Mouse (Mus musculus) MEL (cell line): ENCODE data around the gene Arhgef3. TPM values are rescaled to one million over a fixed set of nuclear protein-coding genes. Genes with fewer than 3 reads are reported as not detected.

Source experiments
- DNase-seq: peaks from one replicate; pipeline ENCODE4 v3.0.0; 2011; ENCODE audit warnings: low read depth, low spot score
- H3K27ac ChIP-seq: 2 replicates; pipeline ENCODE4 v1.5.1; 2012; ENCODE audit warnings: low read depth, mild to moderate bottlenecking, control low read depth, low read length, moderate library complexity; ENCODE audit not compliant: control insufficient read depth
- H3K27me3 ChIP-seq, 2 experiments: fragments of 150-350 bp in 1 of 2; sonication (generic) in 1 of 2; 2 replicates each; pipeline ENCODE4 v1.6.1; 2012; ENCODE audit warnings: low read length in 2 of 2, mild to moderate bottlenecking in 2 of 2, improper control_type of control experiment in 1 of 2, moderate library complexity in 1 of 2; ENCODE audit not compliant: insufficient read depth in 2 of 2, control insufficient read depth in 1 of 2
- H3K36me3 ChIP-seq, 2 experiments: 2 replicates each; pipeline ENCODE4 v1.6.1; 2012 to 2014; ENCODE audit warnings: low read length in 2 of 2, improper control_type of control experiment in 1 of 2, inconsistent platforms in 1 of 2, mild to moderate bottlenecking in 1 of 2; ENCODE audit not compliant: insufficient read depth in 2 of 2, control insufficient read depth in 1 of 2
- H3K4me1 ChIP-seq, 2 experiments: fragments of 150-350 bp in 1 of 2; sonication (generic) in 1 of 2; 2 replicates each; pipeline ENCODE4 v1.6.1; 2012; ENCODE audit warnings: low read length in 2 of 2, improper control_type of control experiment in 1 of 2, mild to moderate bottlenecking in 1 of 2; ENCODE audit not compliant: insufficient read depth in 2 of 2, control insufficient read depth in 1 of 2
- H3K4me3 ChIP-seq, 2 experiments: fragments of 150-350 bp in 1 of 2; sonication (generic) in 1 of 2; 2 replicates each; pipeline ENCODE4 v1.5.1; 2012; ENCODE audit warnings: low read depth in 2 of 2, low read length in 2 of 2, mild to moderate bottlenecking in 2 of 2, moderate library complexity in 2 of 2, control low read depth in 1 of 2, improper control_type of control experiment in 1 of 2; ENCODE audit not compliant: control insufficient read depth in 1 of 2, insufficient read depth in 1 of 2
- H3K79me2 ChIP-seq: 2 replicates; pipeline ENCODE4 v1.6.1; 2012; ENCODE audit warnings: mild to moderate bottlenecking, low read length, moderate library complexity; ENCODE audit not compliant: control insufficient read depth, poor library complexity, insufficient read depth
- H3K9ac ChIP-seq: 2 replicates; pipeline ENCODE4 v1.6.1; 2012; ENCODE audit warnings: low read depth, mild to moderate bottlenecking, control low read depth, low read length, moderate library complexity; ENCODE audit not compliant: control insufficient read depth, poor library complexity, severe bottlenecking
- H3K9me3 ChIP-seq: fragments of 150-350 bp; sonication (generic); replicated peaks from 2 replicates; pipeline ENCODE4 v1.6.1; 2012; ENCODE audit warnings: mild to moderate bottlenecking, low read length, improper control_type of control experiment, moderate library complexity; ENCODE audit not compliant: insufficient read depth
- BHLHE40 ChIP-seq: IDR thresholded peaks from 2 replicates; pipeline ENCODE4 v1.6.1; 2012; ENCODE audit warnings: low read depth, mild to moderate bottlenecking, inconsistent platforms, low read length, improper control_type of control experiment, borderline replicate concordance
- CHD1 ChIP-seq: IDR thresholded peaks from 2 replicates; pipeline ENCODE4 v1.6.1; 2012; ENCODE audit warnings: low read depth, mild to moderate bottlenecking, inconsistent platforms, low read length, improper control_type of control experiment
- E2F4 ChIP-seq: IDR thresholded peaks from 2 replicates; pipeline ENCODE4 v1.6.1; 2011; ENCODE audit warnings: low read depth, low read length, improper control_type of control experiment, borderline replicate concordance
- EP300 ChIP-seq, 2 experiments: IDR thresholded peaks; 2 replicates each; pipeline ENCODE4 v1.6.1; 2011; ENCODE audit warnings: improper control_type of control experiment in 2 of 2, low read length in 2 of 2, low read depth in 1 of 2, mild to moderate bottlenecking in 1 of 2
- ETS1 ChIP-seq: IDR thresholded peaks from 2 replicates; pipeline ENCODE4 v1.6.1; 2012; ENCODE audit warnings: low read depth, mild to moderate bottlenecking, inconsistent platforms, low read length, improper control_type of control experiment, moderate library complexity
- GABPA ChIP-seq: IDR thresholded peaks from 2 replicates; pipeline ENCODE4 v1.6.1; 2012; ENCODE audit warnings: low read depth, mild to moderate bottlenecking, inconsistent platforms, low read length, improper control_type of control experiment, moderate library complexity
- GATA1 ChIP-seq: IDR thresholded peaks from 2 replicates; pipeline ENCODE4 v1.6.1; 2011; ENCODE audit warnings: low read depth, low read length, improper control_type of control experiment
- HCFC1 ChIP-seq: IDR thresholded peaks from 2 replicates; pipeline ENCODE4 v1.6.1; 2012; ENCODE audit warnings: low read depth, mild to moderate bottlenecking, inconsistent platforms, low read length, improper control_type of control experiment, moderate library complexity
- KAT2A ChIP-seq: conservative IDR thresholded peaks from 2 replicates; pipeline ENCODE4 v1.6.1; 2012; ENCODE audit warnings: low read depth, low read length, improper control_type of control experiment, inconsistent platforms
- MAFK ChIP-seq: IDR thresholded peaks from 2 replicates; pipeline ENCODE4 v1.6.1; 2011; ENCODE audit warnings: low read depth, mild to moderate bottlenecking, low read length, improper control_type of control experiment, borderline replicate concordance
- MAZ ChIP-seq: IDR thresholded peaks from 2 replicates; pipeline ENCODE4 v1.6.1; 2012; ENCODE audit warnings: low read depth, mild to moderate bottlenecking, inconsistent platforms, low read length, improper control_type of control experiment
- MEF2A ChIP-seq: IDR thresholded peaks from 2 replicates; pipeline ENCODE4 v1.6.1; 2014; ENCODE audit warnings: low read depth, mild to moderate bottlenecking, inconsistent platforms, low read length, improper control_type of control experiment; ENCODE audit not compliant: poor library complexity, insufficient replicate concordance, severe bottlenecking; ENCODE audit errors: extremely low read depth
- MYB ChIP-seq: IDR thresholded peaks from 2 replicates; pipeline ENCODE4 v1.6.1; 2011; ENCODE audit warnings: mild to moderate bottlenecking, low read depth, low read length, improper control_type of control experiment
- POLR2AphosphoS2 ChIP-seq: IDR thresholded peaks from 2 replicates; pipeline ENCODE4 v1.6.1; 2011; ENCODE audit warnings: low read length, improper control_type of control experiment
- POLR2AphosphoS5 ChIP-seq: IDR thresholded peaks from 2 replicates; pipeline ENCODE4 v1.6.1; 2012; ENCODE audit warnings: low read depth, borderline replicate concordance, mild to moderate bottlenecking, inconsistent platforms, low read length, moderate library complexity, mixed read lengths
- RAD21 ChIP-seq: IDR thresholded peaks from 2 replicates; pipeline ENCODE4 v1.6.1; 2011; ENCODE audit warnings: mild to moderate bottlenecking, low read depth, low read length, improper control_type of control experiment
- RCOR1 ChIP-seq: IDR thresholded peaks from 2 replicates; pipeline ENCODE4 v1.6.1; 2012; ENCODE audit warnings: low read depth, mild to moderate bottlenecking, inconsistent platforms, low read length, improper control_type of control experiment
- SIN3A ChIP-seq: IDR thresholded peaks from 2 replicates; pipeline ENCODE4 v1.6.1; 2012; ENCODE audit warnings: low read length, improper control_type of control experiment, inconsistent platforms
- TAL1 ChIP-seq: IDR thresholded peaks from 2 replicates; pipeline ENCODE4 v1.6.1; 2012; ENCODE audit warnings: mild to moderate bottlenecking, inconsistent platforms, low read length, moderate library complexity, mixed read lengths
- UBTF ChIP-seq: IDR thresholded peaks from 2 replicates; pipeline ENCODE4 v1.6.1; 2012; ENCODE audit warnings: low read depth, mild to moderate bottlenecking, inconsistent platforms, low read length, improper control_type of control experiment, moderate library complexity, borderline replicate concordance; ENCODE audit not compliant: insufficient read depth
- USF1 ChIP-seq: IDR thresholded peaks from 2 replicates; pipeline ENCODE4 v1.6.1; 2014; ENCODE audit warnings: low read depth, mild to moderate bottlenecking, inconsistent platforms, low read length, improper control_type of control experiment, moderate library complexity
- ZC3H11A ChIP-seq: IDR thresholded peaks from 2 replicates; pipeline ENCODE4 v1.6.1; 2012; ENCODE audit warnings: low read depth, mild to moderate bottlenecking, inconsistent platforms, low read length, improper control_type of control experiment
- ZKSCAN1 ChIP-seq: IDR thresholded peaks from 2 replicates; pipeline ENCODE4 v1.6.1; 2012; ENCODE audit warnings: low read depth, mild to moderate bottlenecking, inconsistent platforms, low read length, improper control_type of control experiment, moderate library complexity
- ZMIZ1 ChIP-seq: IDR thresholded peaks from 2 replicates; pipeline ENCODE4 v1.6.1; 2012; ENCODE audit warnings: low read depth, mild to moderate bottlenecking, inconsistent platforms, low read length, improper control_type of control experiment, moderate library complexity
- polyA plus RNA-seq, 2 experiments: library from polyadenylated mRNA; stranded (reverse) in 1 of 2; unstranded in 1 of 2; fragments of >175 nt in 1 of 2; fragments of >200 nt in 1 of 2; gene quantifications; 2 replicates each; pipeline versions ENCODE4 v1.2.1 to v1.2.4; 2012; ENCODE audit warnings: low replicate concordance in 2 of 2, low read depth in 1 of 2; ENCODE audit not compliant: insufficient read length in 2 of 2, insufficient read depth in 1 of 2, missing spikeins in 1 of 2
- total RNA-seq: library from RNA; depleted of rRNA; stranded (reverse); fragments of 300-350 nt; gene quantifications from 2 replicates; pipeline ENCODE4 v1.2.3, GENCODE M21; 2012

The Arhgef3 gene
- total and polyA plus RNA-seq, 3 experiments, result 2.1 to 2.7 TPM; not detected in 1

DNA sequence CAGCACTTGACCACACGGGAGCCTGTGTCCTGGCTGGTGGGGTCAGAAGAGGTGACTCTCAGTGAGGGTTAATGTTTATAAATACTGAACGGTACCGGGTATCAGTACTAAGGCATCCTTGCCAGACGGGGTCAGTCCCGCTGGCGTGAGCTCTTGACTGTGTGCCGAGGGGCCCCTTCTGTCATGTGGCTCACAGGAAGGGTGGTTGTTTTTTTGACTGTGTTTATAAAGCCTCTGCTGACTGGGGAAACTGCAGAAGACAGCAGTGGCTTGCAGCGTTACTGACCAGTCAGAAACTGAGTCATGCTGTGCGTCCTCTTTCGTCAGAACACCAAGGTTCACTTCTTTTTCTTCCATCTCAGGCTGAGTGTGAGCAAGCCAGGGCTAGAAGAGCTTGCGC lies 67.4 kb downstream of the Arhgef3 start:
- Histone ChIP-seq H3K27me3 (no peaks in the 10 kb centered on the region), H3K4me1 (no peaks in the 10 kb centered on the region), H3K4me3 (no peak overlapping the region), H3K9ac (no peak overlapping the region), H3K27ac (no peak overlapping the region), H3K36me3 (no peaks in the 10 kb centered on the region), H3K9me3 (no peaks in the 10 kb centered on the region), H3K79me2 (no peaks in the 10 kb centered on the region)
- TF ChIP-seq ETS1, result no peak
- no peak for TF ChIP-seq POLR2AphosphoS5
- TF ChIP-seq POLR2AphosphoS2, result no peak
- no peak for TF ChIP-seq GABPA
- no peak for TF ChIP-seq TAL1
- TF ChIP-seq BHLHE40, result no peak
- TF ChIP-seq E2F4, result no peak
- TF ChIP-seq EP300 (IDR thresholded peaks at IDR 0.05; ENCODE audit: low read depth in 1 of 2, low read length in 2 of 2), result no peak
- TF ChIP-seq ZC3H11A, result no peak
- no peak for TF ChIP-seq MAFK
- DNase-seq, result no peak

DNA sequence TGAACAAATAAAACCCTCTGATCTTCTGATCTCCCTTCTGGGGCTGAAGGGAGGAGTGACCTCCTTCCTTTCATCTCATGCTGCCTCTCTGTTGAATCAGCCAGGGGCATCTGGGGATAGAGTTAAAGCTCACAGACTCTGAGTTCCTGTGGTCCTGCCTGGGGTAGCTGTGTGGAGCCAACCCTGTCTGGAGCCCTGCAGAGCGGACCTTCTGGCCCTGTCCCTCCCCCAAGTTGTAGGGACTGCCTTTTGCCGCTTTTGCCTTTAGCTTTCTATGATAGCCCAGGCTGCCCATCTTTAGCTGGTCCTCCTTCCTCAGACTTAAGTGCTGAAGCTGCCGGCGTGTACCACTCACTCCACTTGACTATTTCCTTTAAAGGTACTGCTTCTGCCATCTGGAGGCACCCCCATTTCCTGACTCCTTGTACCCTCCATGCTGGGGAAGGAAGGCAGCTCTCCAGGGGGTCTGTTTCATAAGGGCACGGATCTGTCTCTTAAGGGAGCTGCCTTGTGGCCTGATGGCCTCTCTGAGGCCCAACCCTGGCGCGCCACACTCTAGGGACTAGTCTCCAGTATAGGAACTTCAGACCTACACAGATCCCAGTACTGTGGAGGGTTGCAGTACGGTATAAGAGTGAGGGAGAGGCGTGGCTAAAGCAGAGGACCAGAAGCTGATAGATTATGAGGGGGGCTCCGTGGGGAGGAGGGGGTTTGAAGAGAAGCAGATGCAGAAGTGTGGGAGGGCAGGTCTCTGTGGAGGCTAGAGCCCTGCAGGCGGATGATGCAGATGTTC lies 68.1 kb downstream of the Arhgef3 start:
- no peak for DNase-seq
- no peaks in the 10 kb centered on the region for H3K4me1 ChIP-seq
- H3K27me3 ChIP-seq, result no peaks in the 10 kb centered on the region
- no peak overlapping the region for H3K27ac ChIP-seq
- TF ChIP-seq POLR2AphosphoS2 (no peak), ZKSCAN1 (no peak), ZMIZ1 (no peak), E2F4 (no peak), MYB (no peak), KAT2A (no peak), ZC3H11A (no peak), TAL1 (no peak), MAZ (no peak), USF1 (no peak), UBTF (no peak), MEF2A (no peak), RAD21 (no peak), SIN3A (no peak), GATA1 (no peak), POLR2AphosphoS5 (no peak), CHD1 (no peak), HCFC1 (no peak), RCOR1 (no peak)
- H3K79me2 ChIP-seq, result no peaks in the 10 kb centered on the region
- H3K9ac ChIP-seq, result no peak overlapping the region
- no peaks in the 10 kb centered on the region for H3K9me3 ChIP-seq
- no peak overlapping the region for H3K4me3 ChIP-seq
- no peaks in the 10 kb centered on the region for H3K36me3 ChIP-seq
